Mouse (Mus musculus): ENCODE measurements around the gene Dcp1a. TPM values are rescaled to one million over a fixed set of nuclear protein-coding genes. Genes with fewer than 3 reads are reported as not detected.

Dcp1a gene
- polyA plus RNA-seq (2011; ENCODE audit: insufficient read depth, insufficient read length, low read depth, missing spikeins) = 52.2 and 54.6 TPM in 2 replicates

DNA sequence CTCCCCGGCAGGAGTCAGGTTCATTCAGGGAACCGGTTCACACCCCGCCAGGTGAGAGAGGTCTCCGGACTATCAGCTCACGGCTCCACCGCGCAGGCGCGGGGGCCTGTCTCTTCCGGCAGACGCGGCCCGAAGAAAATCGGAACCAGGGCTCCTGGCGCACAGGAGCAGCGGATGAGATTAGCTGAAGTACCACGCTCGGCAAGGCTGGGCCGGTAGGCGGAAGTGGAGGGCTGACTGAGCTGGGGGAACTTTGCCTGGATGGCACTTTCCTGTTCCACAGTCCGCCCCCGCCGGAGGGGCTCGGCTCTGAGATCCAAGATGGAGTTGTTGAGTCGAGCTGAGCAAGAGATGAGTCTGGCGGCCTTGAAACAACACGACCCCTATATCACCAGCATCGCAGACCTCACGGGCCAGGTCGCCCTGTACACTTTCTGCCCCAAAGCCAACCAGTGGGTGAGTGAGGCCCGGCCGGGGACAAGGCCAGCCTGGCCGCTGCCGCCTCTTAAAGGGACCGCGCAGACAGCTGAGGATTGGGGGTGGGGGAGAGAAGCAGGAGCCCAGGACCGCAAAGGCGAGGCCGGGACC lies at the start of gene Dcp1a:
Dcp1a (plus strand) TSS at position 175 of the 588 bp plus-strand sequence.
- H3K36me3 ChIP-seq (ENCODE audit: control insufficient read depth, insufficient read depth, low read length, poor library complexity, severe bottlenecking) = peaks cover 8% of the 10 kb centered on the region
- H3K27ac ChIP-seq (ENCODE audit: insufficient read depth, low read length) = no peak within 1 kb of the TSS
- H3K4me3 ChIP-seq (ENCODE audit: low read depth, low read length) = peak within 1 kb of the TSS; percentile 93
- H3K9ac ChIP-seq (ENCODE audit: low read depth, poor library complexity, severe bottlenecking) = peak within 1 kb of the TSS; percentile 73
- TF ChIP-seq POLR2A (IDR thresholded peaks at IDR 0.05; ENCODE audit: insufficient read depth, low read length) (peak; percentile 45), EP300 (IDR thresholded peaks at IDR 0.05; ENCODE audit: insufficient read depth, low read depth, low read length) (peak; percentile 69; the same call in 1 of the 2 replicates), CTCF (IDR thresholded peaks at IDR 0.05; ENCODE audit: low read depth, low read length) (no peak)
- H3K9me3 ChIP-seq (replicated peaks; ENCODE audit: control insufficient read depth, insufficient read depth, low read length, poor library complexity, severe bottlenecking) = no peaks in the 10 kb centered on the region
- no peaks in the 10 kb centered on the region for H3K27me3 ChIP-seq (ENCODE audit: control insufficient read depth, insufficient read depth, low read length, poor library complexity, severe bottlenecking)
- no peaks in the 10 kb centered on the region for H3K4me1 ChIP-seq (ENCODE audit: control insufficient read depth, insufficient read depth, low read length)

DNA sequence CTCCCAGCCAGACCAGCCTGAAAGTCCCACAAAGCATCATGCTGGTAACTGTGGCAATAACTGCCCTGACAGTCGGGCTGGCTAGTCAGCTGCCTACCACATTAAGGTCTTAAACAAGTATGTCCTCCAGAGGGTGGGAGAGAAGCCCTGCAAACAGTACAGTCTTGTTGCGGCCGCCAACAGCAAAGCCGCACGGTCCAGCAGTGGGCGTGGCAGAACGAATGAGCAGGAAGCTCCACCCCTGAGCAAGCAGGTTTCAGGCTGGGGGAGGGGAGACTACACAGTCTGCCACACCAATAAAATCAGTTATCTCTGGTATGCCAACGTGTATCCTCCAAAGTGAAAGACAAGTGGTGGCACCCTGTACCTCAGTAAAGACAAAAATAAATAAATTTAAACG lies 49.7 kb upstream of the Dcp1a start:
- H3K9ac ChIP-seq (ENCODE audit: low read depth, poor library complexity, severe bottlenecking) = no peak overlapping the region
- H3K9me3 ChIP-seq (replicated peaks; ENCODE audit: control insufficient read depth, insufficient read depth, low read length, poor library complexity, severe bottlenecking) = no peaks in the 10 kb centered on the region
- no peak overlapping the region for H3K27ac ChIP-seq (ENCODE audit: insufficient read depth, low read length)
- H3K4me3 ChIP-seq (ENCODE audit: low read depth, low read length) = no peak overlapping the region
- no peaks in the 10 kb centered on the region for H3K36me3 ChIP-seq (ENCODE audit: control insufficient read depth, insufficient read depth, low read length, poor library complexity, severe bottlenecking)
- H3K4me1 ChIP-seq (ENCODE audit: control insufficient read depth, insufficient read depth, low read length) = no peaks in the 10 kb centered on the region
- no peaks in the 10 kb centered on the region for H3K27me3 ChIP-seq (ENCODE audit: control insufficient read depth, insufficient read depth, low read length, poor library complexity, severe bottlenecking)
- TF ChIP-seq CTCF (IDR thresholded peaks at IDR 0.05; ENCODE audit: low read depth, low read length) (no peak), EP300 (IDR thresholded peaks at IDR 0.05; ENCODE audit: insufficient read depth, low read depth, low read length) (no peak), POLR2A (IDR thresholded peaks at IDR 0.05; ENCODE audit: insufficient read depth, low read length) (no peak)

DNA sequence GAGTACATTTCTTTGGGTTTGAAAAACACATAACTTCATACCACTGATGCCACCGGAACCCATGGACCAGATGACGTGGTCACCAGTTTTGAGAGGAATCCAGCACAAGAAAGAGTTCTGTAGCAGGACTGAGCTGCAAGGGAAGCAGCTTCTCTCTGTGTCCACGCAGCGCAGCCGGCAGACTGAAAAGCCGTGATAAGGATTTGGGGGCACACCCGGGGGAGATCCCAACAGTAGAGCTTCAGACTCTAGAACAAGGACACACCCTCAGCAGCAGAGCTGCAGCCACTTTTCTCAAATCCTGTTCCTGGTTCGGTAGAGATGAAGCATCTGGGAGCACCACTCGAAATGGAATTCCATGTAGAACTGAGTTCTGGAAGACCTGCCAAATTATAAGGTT lies 49.3 kb upstream of the Dcp1a start:
- H3K9me3 ChIP-seq (replicated peaks; ENCODE audit: control insufficient read depth, insufficient read depth, low read length, poor library complexity, severe bottlenecking) = no peaks in the 10 kb centered on the region
- H3K4me1 ChIP-seq (ENCODE audit: control insufficient read depth, insufficient read depth, low read length) = no peaks in the 10 kb centered on the region
- TF ChIP-seq CTCF (IDR thresholded peaks at IDR 0.05; ENCODE audit: low read depth, low read length) (no peak), POLR2A (IDR thresholded peaks at IDR 0.05; ENCODE audit: insufficient read depth, low read length) (no peak), EP300 (IDR thresholded peaks at IDR 0.05; ENCODE audit: insufficient read depth, low read depth, low read length) (no peak)
- H3K4me3 ChIP-seq (ENCODE audit: low read depth, low read length) = no peak overlapping the region
- H3K9ac ChIP-seq (ENCODE audit: low read depth, poor library complexity, severe bottlenecking) = no peak overlapping the region
- H3K27me3 ChIP-seq (ENCODE audit: control insufficient read depth, insufficient read depth, low read length, poor library complexity, severe bottlenecking) = no peaks in the 10 kb centered on the region
- no peak overlapping the region for H3K27ac ChIP-seq (ENCODE audit: insufficient read depth, low read length)
- H3K36me3 ChIP-seq (ENCODE audit: control insufficient read depth, insufficient read depth, low read length, poor library complexity, severe bottlenecking) = no peaks in the 10 kb centered on the region

DNA sequence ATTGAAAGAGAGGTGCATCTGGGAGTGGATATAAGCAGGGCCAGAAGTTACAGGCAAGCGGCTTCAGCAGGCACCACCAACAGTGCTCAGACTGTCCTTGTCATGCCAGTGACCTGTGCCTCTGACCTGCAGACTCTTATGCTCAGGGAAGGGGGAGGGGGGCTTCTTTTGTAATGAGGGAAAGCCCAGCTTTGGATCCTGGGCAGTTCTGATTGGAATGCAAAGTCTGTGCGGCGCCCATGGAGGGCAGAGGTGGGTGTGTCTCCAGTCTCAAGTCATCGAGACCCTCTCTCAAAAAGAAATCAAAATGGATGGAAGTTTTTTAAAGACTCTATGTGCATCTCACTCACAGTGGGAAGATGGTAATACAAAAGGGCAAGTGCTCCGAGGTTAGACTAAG lies 48.9 kb upstream of the Dcp1a start:
- Histone ChIP-seq H3K4me3 (ENCODE audit: low read depth, low read length) (no peak overlapping the region), H3K27ac (ENCODE audit: insufficient read depth, low read length) (no peak overlapping the region; the same call in 1 of the 2 replicates), H3K9ac (ENCODE audit: low read depth, poor library complexity, severe bottlenecking) (no peak overlapping the region), H3K4me1 (ENCODE audit: control insufficient read depth, insufficient read depth, low read length) (no peaks in the 10 kb centered on the region), H3K27me3 (ENCODE audit: control insufficient read depth, insufficient read depth, low read length, poor library complexity, severe bottlenecking) (no peaks in the 10 kb centered on the region), H3K36me3 (ENCODE audit: control insufficient read depth, insufficient read depth, low read length, poor library complexity, severe bottlenecking) (no peaks in the 10 kb centered on the region), H3K9me3 (replicated peaks; ENCODE audit: control insufficient read depth, insufficient read depth, low read length, poor library complexity, severe bottlenecking) (no peaks in the 10 kb centered on the region)
- TF ChIP-seq EP300 (IDR thresholded peaks at IDR 0.05; ENCODE audit: insufficient read depth, low read depth, low read length) (0 out of 2 replicates have a peak, but pooled peaks have one; percentile 24), CTCF (IDR thresholded peaks at IDR 0.05; ENCODE audit: low read depth, low read length) (no peak), POLR2A (IDR thresholded peaks at IDR 0.05; ENCODE audit: insufficient read depth, low read length) (no peak)

DNA sequence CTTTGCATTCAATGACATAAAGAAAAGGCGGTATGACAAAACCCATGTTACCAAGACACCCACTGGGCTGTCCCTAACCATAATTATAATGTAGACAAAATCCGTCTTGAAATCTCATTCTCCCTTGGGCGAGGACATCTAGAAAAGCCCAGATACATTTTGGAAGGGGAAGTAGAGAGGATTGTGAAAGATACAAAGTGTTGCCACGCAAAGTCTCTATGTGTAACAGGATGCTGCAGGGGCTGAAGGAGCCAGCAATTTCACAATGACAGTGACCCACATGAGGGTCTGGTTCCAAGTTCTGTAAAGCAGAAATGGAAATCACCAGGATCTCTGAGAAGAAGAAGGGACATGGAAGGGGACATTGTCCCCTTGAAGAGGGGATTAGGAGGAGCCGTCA lies 44.0 kb upstream of the Dcp1a start:
- Histone ChIP-seq H3K36me3 (ENCODE audit: control insufficient read depth, insufficient read depth, low read length, poor library complexity, severe bottlenecking) (no peaks in the 10 kb centered on the region), H3K9me3 (replicated peaks; ENCODE audit: control insufficient read depth, insufficient read depth, low read length, poor library complexity, severe bottlenecking) (no peaks in the 10 kb centered on the region), H3K4me1 (ENCODE audit: control insufficient read depth, insufficient read depth, low read length) (no peaks in the 10 kb centered on the region), H3K4me3 (ENCODE audit: low read depth, low read length) (no peak overlapping the region), H3K27me3 (ENCODE audit: control insufficient read depth, insufficient read depth, low read length, poor library complexity, severe bottlenecking) (no peaks in the 10 kb centered on the region), H3K27ac (ENCODE audit: insufficient read depth, low read length) (no peak overlapping the region), H3K9ac (ENCODE audit: low read depth, poor library complexity, severe bottlenecking) (no peak overlapping the region)
- TF ChIP-seq CTCF (IDR thresholded peaks at IDR 0.05; ENCODE audit: low read depth, low read length) = no peak
- TF ChIP-seq POLR2A (IDR thresholded peaks at IDR 0.05; ENCODE audit: insufficient read depth, low read length) = no peak
- TF ChIP-seq EP300 (IDR thresholded peaks at IDR 0.05; ENCODE audit: insufficient read depth, low read depth, low read length) = no peak

DNA sequence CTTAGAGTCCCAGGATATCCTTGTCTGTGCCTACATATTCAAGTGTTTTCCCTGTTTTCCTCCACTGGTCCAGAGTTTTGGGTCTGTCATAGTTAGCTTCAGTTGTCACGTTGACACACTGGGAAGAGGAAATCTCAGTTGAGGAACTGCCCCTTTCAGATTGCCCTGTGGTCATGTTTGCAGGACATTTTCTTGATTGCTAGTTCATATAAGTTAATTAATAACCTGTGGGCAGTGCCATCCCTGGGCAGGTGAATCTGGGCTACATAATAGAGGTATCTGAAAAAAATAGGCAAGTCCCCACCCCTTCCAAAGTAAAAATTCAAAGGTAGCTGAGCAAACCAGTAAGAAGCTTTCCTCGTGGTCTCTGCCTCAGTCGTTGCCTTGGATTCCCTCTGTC lies 39.4 kb upstream of the Dcp1a start:
- no peak overlapping the region for H3K9ac ChIP-seq (ENCODE audit: low read depth, poor library complexity, severe bottlenecking)
- no peak overlapping the region for H3K4me3 ChIP-seq (ENCODE audit: low read depth, low read length)
- no peaks in the 10 kb centered on the region for H3K27me3 ChIP-seq (ENCODE audit: control insufficient read depth, insufficient read depth, low read length, poor library complexity, severe bottlenecking)
- TF ChIP-seq CTCF (IDR thresholded peaks at IDR 0.05; ENCODE audit: low read depth, low read length) (no peak), EP300 (IDR thresholded peaks at IDR 0.05; ENCODE audit: insufficient read depth, low read depth, low read length) (no peak), POLR2A (IDR thresholded peaks at IDR 0.05; ENCODE audit: insufficient read depth, low read length) (no peak)
- H3K9me3 ChIP-seq (replicated peaks; ENCODE audit: control insufficient read depth, insufficient read depth, low read length, poor library complexity, severe bottlenecking) = no peaks in the 10 kb centered on the region
- H3K4me1 ChIP-seq (ENCODE audit: control insufficient read depth, insufficient read depth, low read length) = no peaks in the 10 kb centered on the region
- no peaks in the 10 kb centered on the region for H3K36me3 ChIP-seq (ENCODE audit: control insufficient read depth, insufficient read depth, low read length, poor library complexity, severe bottlenecking)
- no peak overlapping the region for H3K27ac ChIP-seq (ENCODE audit: insufficient read depth, low read length)
